Mouse (Mus musculus): ENCODE results near the gene Ssbp2.

DNA sequence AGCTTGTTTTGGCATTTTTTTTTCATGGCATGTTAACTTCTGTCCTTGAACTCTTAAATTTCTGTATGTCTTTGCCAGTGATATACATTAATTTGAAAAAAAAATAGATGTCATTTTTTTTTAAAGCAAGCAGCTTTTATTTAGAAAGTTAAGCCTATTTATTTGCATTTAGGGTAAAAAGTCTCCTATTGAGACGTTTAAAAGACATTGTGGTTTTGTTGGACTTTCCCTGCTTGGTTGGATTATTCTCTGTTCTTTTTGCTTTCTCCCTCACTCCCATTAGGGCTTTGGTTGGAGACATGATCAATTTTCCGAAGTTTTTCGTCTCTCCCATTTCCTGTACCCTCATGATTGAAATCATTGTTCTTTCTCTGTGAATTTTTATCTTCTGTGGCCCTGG lies 265.0 kb downstream of the Ssbp2 start:
- TF ChIP-seq TAL1 (conservative IDR thresholded peaks at IDR 0.05; ENCODE audit: low read depth, low read length) (no peak), CTCF (IDR thresholded peaks at IDR 0.05; ENCODE audit: low read depth, low read length) (no peak)

Measured in G1E (cell line).